Mouse (Mus musculus) cerebellum, adult 2 months (tissue): ENCODE data around the gene Celf1.

Experiments
- CTCF ChIP-seq: fragments of 200-500 bp; IDR thresholded peaks from 2 replicates; pipeline ENCODE4 v1.5.1; 2011; ENCODE audit warnings: low read depth, mild to moderate bottlenecking, control low read depth, low read length, moderate library complexity, borderline replicate concordance; ENCODE audit not compliant: insufficient read depth
- POLR2A ChIP-seq: fragments of 200-500 bp; IDR thresholded peaks from 2 replicates; pipeline ENCODE4 v1.6.1; 2011; ENCODE audit warnings: low read length, control low read depth, borderline replicate concordance; ENCODE audit not compliant: insufficient read depth

DNA sequence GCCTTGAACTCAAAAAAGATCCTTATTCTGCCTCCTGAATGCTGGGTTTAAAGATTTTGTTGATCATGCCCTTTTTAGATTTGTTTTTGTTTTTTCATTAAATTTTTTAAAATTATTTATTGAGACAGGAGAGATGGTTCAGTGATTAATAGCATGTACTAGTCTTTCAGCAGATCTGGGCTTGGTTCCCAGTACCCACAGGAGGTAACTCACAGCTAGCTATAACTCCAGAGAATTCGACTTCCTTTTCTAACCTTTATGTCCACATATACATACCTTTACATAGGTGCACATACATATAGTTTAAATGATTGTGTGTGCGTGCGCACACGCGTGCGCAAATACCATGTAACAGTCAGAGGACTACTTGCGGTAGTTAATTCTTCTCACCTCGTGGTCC lies 68.4 kb downstream of the Celf1 start:
- TF ChIP-seq CTCF (no peak), POLR2A (no peak)
